Mouse (Mus musculus) heart, postnatal 36 days (tissue): ENCODE measurements around the gene Fam161b. TPM values are rescaled to one million over a fixed set of nuclear protein-coding genes. Genes with fewer than 3 reads are reported as not detected.
A peak's percentile ranks its signal among the peaks of the same experiment; 100 is the strongest.
"Not testable (repeated sequence)": the region's sequence is repeated elsewhere in the genome, so short reads cannot be mapped to it uniquely, and the experiment has no call there.

Experiments
- DNase-seq, 2 experiments: peaks; one replicate each; pipeline ENCODE4 v3.0.0; 2021 to 2022
- intact Hi-C: fragments of 180-260 bp; cut with DNase I; formaldehyde crosslinking; loops from one replicate; pipeline ENCODE4 v1.15.1; 2025
- total RNA-seq, 2 experiments: library from RNA; stranded (reverse); gene quantifications; 2 replicates each; pipeline ENCODE4 v1.2.3; 2021

The Fam161b gene
- total RNA-seq, 2 experiments from 2014 or later: 8.5 to 10.3 TPM

DNA sequence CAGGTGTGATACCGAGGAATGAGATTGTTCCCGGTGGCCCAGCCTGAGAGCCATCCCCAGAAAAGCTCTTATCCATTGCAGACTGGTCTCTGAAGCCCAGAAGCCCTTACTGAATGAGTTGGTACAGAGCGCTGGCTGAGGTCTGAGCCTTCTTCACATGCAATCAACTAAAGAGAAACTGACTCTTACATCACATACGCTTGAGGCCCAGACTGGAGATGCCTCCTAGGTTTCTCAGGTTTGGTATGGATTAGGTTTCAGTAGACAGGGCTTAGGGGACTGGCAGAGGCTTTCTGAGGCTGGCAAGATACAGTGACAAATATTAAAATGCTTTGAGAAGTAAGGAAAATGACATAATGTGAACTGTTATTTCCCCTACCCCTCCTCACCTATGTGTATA is 23.8 kb upstream of the Fam161b start:
- intact Hi-C loops: no loop called here
- DNase-seq: no peak

DNA sequence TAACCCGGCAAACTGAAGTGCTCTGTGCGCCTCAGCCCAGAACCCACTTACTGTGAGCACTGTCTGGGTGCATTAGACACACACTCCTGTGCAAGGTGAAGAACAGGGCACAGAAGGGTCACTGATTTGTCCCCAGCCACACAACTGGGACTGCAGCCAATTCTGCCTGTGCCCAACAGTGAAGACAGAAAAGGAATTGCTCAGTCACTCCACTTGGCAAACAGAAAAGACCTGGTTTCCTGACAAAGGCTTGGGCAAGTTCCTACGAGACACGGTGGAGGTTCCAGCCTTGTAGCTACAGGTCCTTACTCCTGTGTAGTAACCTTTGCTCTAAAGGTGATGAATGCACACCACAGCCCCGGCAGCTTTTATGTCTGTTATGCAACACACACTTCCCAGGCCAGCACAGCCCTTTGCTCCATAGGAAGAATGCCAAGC is 23.0 kb upstream of the Fam161b start:
- DNase-seq: peak; percentile 56 to 65
- intact Hi-C loops: no loop called here

DNA sequence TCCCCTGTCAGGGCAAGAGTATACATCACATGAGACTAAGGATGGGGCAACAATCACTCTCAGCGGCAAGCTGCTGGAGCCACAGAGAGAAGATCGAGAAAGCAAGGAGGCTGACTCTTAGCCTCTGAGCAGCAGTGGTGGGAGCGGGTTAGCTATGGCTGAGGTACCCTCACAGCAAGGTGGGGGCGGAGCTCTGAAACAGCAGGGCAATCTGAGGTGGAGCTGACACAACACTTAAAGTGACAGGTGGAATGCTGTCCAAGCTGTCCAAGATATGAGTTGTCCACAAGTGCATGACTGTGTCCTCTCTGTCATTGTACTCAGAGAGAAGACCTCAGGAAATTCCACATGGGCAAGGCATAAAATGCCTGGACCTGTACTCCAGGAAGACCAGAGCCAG is 20.7 kb upstream of the Fam161b start:
- DNase-seq: no peak
- intact Hi-C loops: no loop called here

DNA sequence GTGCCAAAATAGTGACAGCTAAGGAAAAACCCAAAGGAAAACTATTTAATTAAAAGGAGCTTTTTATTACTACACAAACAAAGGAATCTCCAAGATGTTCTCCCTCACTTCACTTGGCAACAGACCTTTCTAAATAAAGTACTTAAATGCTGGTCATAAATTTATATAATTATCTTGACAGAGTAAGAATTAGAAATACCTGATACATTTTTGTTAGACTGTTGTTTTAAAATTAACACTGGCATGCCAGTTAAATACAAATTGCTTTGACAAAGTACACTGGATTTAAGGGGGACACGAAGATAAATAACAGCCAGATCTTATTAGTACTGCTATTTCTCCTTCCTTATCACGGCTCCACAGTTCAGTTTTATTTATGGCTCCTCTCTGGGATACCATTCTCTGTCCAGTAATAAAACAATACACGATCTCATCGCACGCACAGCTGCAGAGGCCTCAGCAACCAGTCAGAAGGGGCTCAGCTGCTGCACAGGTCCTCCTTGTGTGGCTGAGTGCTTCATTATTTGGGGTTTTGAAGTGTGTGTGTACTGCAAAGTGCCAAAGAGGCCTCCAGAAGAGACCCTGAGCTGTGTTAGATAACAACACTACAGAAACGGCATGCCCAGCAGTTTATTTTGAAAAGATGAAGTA is 12.3 kb upstream of the Fam161b start:
- intact Hi-C loops: no loop called here
- no peak for DNase-seq

DNA sequence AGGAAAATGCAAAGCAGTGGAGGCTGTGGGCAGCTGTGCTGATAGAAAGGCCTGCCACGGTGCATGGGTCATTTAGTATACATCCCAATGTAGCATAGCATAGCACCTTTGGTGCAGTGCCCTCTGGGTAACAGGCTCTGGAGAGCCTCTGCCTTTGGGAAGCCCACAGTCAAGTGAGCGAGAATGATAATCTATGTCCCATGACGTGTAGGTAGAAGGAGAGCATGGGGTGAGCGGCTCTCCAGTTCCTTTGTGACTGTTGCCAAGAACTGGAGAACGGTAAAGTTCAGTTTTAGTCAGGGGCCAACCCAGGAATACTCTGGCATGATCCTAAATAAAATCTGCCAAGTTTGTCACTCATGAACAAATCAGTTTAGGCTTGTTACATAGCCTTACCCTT is 10.0 kb upstream of the Fam161b start:
- intact Hi-C loops: no loop called here
- no peak for DNase-seq

DNA sequence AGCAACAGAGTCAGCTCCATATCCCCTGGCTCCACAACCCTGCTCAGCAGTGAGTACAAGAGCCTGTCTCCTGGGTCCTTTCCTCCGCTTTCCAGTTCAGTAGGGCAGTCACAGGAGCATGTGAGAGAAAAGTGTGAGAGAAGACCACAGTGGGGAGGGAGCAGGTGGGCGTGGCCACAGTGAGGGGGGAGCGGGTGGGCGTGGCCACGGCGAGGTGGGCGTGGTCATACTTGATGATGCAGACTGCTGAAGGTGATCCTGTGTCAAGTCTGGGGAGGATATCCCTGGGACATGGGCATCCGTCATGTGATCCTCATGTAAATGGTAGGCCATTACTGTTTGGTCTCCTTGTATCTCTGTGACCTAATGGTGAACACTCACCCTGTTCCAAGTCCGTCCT is 5.3 kb upstream of the Fam161b start:
- no peak for DNase-seq
- intact Hi-C loops: no loop called here

DNA sequence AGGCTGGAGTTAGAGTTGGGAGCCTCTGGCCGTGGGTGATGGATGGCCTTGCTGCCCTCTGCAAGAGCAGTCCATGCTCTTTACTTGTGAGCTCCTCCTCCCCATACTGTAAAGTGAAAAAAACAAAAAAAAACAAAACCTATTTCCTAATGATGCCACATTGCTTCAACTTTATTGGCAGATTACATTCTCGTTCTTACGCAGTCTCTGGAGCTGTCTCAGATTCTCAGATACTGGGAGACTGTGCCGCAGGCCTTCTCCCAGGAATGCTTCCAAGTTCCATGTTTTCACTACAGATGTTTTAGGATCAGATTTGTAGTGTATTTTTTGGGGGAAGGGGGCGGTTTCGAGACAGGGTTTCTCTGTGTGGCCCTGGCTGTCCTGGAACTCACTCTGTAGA is 3.5 kb upstream of the Fam161b start:
- intact Hi-C loops: no loop called here
- DNase-seq: no peak

DNA sequence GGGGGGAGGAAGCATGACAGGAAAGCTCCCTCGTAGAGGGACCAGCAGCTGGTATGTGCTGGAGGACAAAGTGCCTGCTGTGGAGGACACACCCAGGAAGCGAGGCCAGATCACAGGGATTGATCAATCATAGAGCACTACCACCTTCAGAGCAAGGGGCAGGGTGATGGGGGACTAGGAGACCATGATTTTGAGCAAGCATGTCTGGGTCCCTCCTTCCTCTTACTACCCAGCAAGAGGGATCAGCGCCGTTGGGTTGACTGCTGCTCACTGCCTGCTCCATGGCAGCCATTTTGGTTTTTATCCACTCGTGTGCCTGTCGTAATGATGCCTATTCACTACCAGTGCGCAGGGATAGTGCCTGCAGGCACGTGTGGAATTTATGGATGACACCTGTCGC is 2.7 kb upstream of the Fam161b start:
- intact Hi-C loops: loop anchor here (5.0 kb wide), 1 partner anchor 83 kb away; no protein-coding TSS in a partner anchor
- DNase-seq: no peak

DNA sequence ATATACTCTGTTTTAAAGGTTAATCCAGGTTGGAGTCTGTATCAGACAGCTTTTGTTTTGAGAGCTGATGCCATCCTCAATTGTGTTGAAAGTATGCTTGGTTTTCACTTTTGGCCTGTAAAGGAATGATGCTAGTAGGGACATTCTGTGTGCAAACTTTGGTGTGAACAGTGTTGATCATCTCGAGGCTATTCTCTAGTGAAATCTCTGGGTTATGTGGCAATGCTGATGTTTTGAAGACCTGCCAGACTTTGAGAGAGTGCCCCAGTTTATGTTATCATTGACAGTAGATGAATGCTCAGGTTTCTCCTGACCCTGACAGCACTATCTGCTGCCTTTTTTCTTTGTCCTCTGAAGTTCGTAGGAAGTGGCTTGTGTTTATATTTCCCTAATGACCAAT is 1.2 kb upstream of the Fam161b start:
- intact Hi-C loops: loop anchor here (2.0 to 5.0 kb wide), 2 partner anchors 46 to 84 kb away; partner anchors contain the start of genes Bbof1 and Entpd5
- no peak for DNase-seq

DNA sequence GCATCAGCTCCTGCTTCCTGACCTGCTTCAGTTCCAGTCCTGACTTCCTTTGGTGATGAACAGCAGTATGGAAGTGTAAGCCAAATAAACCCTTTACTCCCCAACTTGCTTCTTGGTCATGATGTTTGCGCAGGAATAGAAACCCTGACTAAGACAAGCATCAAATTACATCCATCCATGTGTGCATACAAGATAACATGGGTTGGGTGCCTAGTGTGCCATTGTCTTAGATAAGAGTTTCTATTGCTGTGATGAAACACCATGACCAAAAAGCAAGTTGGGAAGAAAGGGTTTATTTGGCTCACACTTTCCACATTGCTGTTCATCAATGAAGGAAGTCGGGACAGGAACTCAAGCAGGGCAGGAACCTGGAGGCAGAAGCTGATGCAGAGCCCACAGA is 2.9 kb downstream of the Fam161b start:
- DNase-seq, intact Hi-C loops: not testable (repeated sequence)

DNA sequence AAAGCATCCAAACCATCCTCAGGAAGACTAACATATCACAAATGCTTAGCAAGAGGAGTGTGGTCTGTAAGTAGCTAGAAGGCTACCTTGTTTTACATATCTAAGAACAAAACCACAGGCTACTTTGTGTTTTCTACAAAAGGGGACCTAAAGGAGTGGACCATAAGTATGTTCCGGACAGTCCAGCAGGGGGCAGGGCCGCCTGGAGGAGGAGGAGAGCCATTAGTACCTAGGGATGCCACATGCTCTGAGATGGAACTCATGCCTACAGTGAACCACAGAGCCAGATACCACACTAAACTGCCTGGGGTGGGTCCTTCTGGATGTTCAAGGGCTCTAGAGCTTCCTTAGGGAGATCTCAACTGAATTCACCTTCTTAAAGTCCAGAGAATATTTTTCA is 14.4 kb downstream of the Fam161b start:
- peak in 1 of 2 experiments; percentile 23 for DNase-seq
- intact Hi-C loops: no loop called here

DNA sequence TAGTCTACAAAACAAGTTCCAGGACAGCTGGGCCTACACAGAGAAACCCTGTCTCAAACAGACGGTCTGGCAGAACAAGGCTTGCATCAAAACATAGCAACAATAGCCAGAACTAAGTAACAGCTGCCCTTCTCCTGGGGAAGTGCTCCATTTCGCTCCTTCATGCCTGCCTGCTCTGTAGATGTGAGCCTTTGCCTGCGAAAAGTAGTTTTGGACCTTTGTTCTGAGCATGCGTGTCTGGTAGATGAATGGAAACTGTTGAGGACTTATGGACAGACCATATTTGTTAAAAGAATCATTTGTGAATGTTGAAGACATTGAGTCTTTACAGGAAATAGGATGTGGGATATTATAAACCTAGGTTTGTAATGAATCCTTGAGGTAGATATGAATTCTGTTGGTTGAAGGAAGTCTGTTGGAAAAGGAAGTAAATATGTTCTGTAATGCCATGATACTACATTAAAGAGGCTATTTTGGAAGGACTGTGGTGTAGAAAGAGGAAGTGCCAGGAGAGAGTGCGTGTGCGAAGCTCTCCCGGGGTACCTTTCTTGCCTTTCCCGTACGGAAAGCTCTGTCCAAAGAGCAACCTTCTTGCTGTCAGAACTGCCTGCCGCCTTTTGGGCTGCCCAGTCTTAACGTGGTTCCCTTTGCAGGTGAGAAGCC is 24.5 kb downstream of the Fam161b start:
- DNase-seq: no peak
- intact Hi-C loops: no loop called here

DNA sequence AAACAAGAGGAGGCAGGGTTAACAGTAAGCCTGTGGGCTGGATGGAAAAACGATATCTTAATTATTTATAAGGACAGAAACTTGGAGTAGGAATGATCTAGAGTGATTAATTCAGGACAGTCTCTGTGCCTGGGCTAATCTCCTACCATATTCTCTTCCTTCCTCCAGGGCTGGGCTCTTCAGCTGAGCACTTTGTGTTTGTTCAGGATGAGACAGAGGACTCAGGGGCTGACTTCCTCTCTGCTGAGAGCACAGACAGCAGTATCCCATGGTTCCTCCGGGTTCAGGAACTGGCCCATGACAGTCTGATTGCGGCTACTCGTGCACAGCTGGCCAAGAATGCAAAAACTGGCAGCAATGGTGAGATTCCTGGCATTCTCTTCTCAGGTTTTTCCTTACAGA is 34.5 kb downstream of the Fam161b start:
- peak; percentile 35 to 40 for DNase-seq
- intact Hi-C loops: no loop called here

DNA sequence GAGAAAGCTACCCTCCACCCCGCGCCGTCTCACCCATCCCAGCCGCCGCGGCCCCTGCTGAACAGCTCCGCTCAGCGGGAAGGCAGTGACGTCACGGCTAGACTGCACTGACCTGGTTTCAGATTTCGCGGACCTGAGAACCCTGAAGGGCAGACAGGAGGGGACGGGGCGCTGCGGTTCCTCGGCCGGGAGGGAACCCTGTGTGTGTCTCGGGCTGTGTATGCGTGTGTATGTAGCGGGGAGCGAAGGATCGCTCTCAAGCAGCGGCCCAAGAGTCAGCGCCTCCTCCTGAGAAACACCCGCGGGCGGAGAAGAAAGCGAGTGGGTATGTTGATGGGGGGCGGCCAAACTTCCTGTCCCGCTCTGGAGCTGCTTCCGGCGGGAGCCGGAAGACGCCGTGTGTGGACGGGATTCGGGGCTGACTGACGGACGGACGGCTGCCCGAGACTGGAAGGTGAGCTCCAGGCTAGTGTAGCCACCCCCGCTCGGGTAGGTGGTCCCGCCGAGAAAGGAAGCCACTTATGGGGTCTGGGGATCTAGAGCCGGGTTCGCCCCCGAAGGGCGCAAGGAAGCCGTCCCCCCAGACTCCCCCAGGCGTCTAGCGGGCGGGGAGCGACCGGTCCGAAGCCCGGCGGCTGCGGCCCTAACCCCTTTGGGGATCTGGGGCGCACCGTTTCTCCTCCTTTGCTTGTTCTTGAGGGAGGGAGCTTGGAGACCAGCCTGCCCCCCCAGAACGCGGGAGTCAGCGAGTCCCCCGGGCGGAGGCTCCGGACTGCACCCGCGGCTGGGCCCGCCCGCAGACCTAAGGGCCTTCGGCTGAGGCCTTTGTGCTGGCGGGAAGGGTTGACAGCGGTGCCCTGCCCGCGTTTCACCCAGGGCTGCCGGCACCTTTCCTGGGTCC is 44.7 kb downstream of the Fam161b start, which contains the start of gene Zfp410:
Gene Zfp410, plus strand, starts transcription at position 132 of the 901 bp plus-strand sequence.
- intact Hi-C loops: no loop called here
- DNase-seq: peak; percentile 82 to 90

DNA sequence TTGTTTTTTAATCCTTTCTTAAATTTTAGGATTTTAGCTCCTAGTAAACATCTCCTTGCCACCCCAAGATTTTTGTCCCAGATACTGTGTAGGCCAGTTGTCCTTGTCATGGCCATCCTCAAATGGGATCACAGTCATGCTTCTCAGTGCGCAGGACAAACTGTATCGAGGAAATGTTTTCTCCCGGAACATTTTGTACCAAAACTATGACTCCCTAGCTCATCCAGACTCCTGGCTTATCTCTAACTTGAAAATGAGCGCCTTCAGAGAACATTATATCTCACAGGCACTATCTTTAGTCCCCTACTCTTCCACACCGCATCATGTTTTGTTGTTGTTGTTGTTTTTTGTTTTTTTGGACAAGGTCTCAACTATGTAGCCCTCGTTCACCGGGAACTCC is 45.6 kb downstream of the Fam161b start:
- no peak for DNase-seq
- intact Hi-C loops: no loop called here

DNA sequence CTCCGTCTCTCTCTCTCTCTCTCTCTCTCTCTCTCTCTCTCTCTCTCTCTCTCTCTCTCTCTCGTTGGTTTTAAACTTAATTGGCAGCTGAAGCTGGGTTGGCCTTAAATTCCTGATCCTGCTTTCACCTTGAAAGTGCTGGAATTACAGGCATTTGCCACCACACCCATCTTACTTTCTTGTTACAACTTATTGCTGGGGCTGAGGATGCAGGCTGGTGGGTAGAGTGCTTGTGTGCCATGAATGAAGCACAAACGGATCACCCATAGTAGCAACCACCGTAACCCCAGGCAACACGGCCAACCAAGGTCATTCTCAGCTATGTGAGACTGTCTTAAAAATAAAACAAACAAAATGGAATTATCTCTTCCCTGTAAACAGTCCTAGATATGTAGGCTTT is 50.3 kb downstream of the Fam161b start:
- DNase-seq: no peak
- intact Hi-C loops: no loop called here

DNA sequence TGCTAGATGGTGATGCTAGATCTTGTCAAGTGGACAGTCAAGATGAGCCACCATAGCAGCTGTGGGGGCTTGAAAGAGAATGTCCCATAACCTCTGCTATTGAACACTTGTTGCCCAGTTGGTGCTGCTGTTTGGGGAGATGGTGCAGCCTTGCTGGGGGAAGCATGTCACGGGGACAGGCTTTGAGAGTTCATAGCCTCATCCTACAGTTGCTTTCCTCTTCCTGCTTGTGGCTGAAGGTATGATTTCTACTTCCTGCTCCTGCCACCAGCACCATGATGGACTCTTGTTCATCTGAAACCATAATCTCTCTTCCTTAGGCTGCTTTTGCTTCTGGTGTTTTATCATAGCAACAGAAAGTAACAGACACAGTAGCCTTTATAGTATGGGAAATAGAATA is 57.1 kb downstream of the Fam161b start:
- intact Hi-C loops: no loop called here
- DNase-seq: no peak

DNA sequence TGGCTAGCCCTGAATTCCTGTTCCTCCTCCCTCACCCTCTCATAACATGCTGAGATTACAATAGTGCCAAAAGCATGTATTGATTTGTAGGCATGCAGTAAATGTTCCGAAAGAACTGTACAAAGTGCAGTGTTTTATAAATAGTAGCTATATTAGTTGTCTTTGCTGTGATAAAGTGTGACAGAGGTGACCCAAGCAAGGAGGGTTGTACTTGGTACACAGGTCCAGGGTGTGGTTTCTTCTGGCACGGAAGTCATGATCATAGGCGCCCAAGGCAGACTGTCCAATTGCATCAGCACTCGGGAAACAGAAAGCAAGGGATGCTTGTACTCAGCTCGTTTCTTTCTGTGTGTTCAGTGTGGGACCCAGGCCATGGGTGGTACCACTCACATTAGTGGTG is 57.5 kb downstream of the Fam161b start:
- no peak for DNase-seq
- intact Hi-C loops: no loop called here

DNA sequence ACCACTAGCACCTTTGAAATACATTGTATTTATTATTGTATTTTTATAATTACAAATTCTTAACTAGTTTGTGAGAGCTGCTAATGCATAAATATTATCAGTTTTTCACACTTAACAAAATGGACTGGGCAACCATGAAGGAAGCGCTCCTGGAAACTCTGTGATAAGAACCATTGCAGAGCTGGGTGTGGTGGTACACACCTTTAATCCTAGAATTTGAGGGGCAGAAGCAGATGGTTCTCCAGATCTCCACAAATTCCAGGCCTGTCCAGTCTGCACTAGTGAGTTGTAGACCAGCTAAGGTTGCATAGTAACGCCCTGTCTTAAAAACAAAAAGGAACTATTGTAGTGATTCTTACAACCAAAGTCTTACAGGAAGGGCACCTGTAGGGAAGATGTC is 62.4 kb downstream of the Fam161b start:
- no peak for DNase-seq
- intact Hi-C loops: no loop called here

DNA sequence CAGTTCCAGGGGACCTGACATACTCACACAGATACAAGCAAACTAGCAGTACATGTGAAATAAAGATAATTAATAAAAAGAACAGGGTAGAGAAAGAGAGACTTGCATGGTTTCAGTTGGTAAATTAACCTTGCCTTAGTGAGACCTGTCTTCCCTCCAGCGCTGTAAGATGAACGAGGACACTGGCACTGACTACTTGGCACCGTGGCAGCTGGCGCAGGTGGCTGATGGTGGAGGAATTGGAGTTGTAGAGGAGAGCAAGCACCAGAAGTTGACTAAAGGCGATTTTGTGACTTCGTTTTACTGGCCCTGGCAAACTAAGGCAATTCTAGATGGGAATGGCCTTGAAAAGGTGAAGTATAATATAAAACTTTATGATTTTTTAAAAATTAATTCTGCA is 63.8 kb downstream of the Fam161b start:
- DNase-seq: no peak
- intact Hi-C loops: no loop called here
